Mouse (Mus musculus) forebrain, postnatal 0 days (tissue): ENCODE measurements around the gene Ppp1r14c. TPM values are rescaled to one million over a fixed set of nuclear protein-coding genes. Genes with fewer than 3 reads are reported as not detected.

Experiments used
- ATAC-seq: fragments of 200-750 bp; cut with Nextera tagmentation; 2 replicates; pipeline ENCODE4 v1.8.0; 2017; ENCODE audit warnings: mild to moderate bottlenecking, moderate library complexity
- DNase-seq: peaks from one replicate; pipeline ENCODE4 v3.0.0-alpha.2; 2015
- H3K27ac ChIP-seq: fragments of 300-500 bp; sonication (generic); 2 replicates; pipeline ENCODE4 v1.5.1; 2014; ENCODE audit warnings: low read depth, mild to moderate bottlenecking, antibody characterized with exemption, low read length, moderate library complexity, mixed read lengths
- H3K27me3 ChIP-seq: fragments of 300-500 bp; sonication (generic); 2 replicates; pipeline ENCODE4 v1.6.1; 2014; ENCODE audit warnings: mild to moderate bottlenecking, low read length, mixed read lengths; ENCODE audit not compliant: insufficient read depth
- H3K36me3 ChIP-seq: fragments of 300-500 bp; sonication (generic); 2 replicates; pipeline ENCODE4 v1.6.1; 2014; ENCODE audit warnings: mild to moderate bottlenecking, moderate library complexity; ENCODE audit not compliant: insufficient read depth
- H3K4me1 ChIP-seq: fragments of 300-500 bp; sonication (generic); 2 replicates; pipeline ENCODE4 v1.6.1; 2014; ENCODE audit warnings: antibody characterized with exemption; ENCODE audit not compliant: insufficient read depth
- H3K4me2 ChIP-seq: fragments of 300-500 bp; sonication (generic); 2 replicates; pipeline ENCODE4 v1.6.1; 2014; ENCODE audit warnings: low read depth, mild to moderate bottlenecking, moderate library complexity
- H3K4me3 ChIP-seq: fragments of 300-500 bp; sonication (generic); 2 replicates; pipeline ENCODE4 v1.5.1; 2014; ENCODE audit warnings: low read depth, low read length, mixed read lengths
- H3K9ac ChIP-seq: fragments of 300-500 bp; sonication (generic); 2 replicates; pipeline ENCODE4 v1.6.1; 2014; ENCODE audit warnings: mild to moderate bottlenecking
- H3K9me3 ChIP-seq: fragments of 300-500 bp; sonication (generic); 2 replicates; pipeline ENCODE4 v1.6.1; 2016; ENCODE audit warnings: low read length
- CTCF ChIP-seq: sonication (generic); IDR thresholded peaks from 2 replicates; pipeline ENCODE4 v1.5.1; 2016; ENCODE audit warnings: antibody characterized with exemption, control low read depth, low read depth
- WGBS: fragments of 180-500 bp; shearing (Covaris S2); extraction: QIAGEN DNeasy Blood & Tissue Kit; methylation state at CpG from one replicate; pipeline ENCODE4 v1.1.7; 2014; 5-methylcytosine and 5-hydroxymethylcytosine counted together
- microRNA-seq, 2 experiments: library from miRNA; unstranded; fragments of <30 nt; microRNA quantifications; one replicate each; pipeline ENCODE4; 2016
- polyA plus RNA-seq: library from polyadenylated mRNA; unstranded; fragments of >200 nt; fragmentation: Nextera tagmentation; extraction: Ambion mirVana; gene quantifications from 2 replicates; pipeline ENCODE4 v1.2.1, GENCODE M21; 2015
- total RNA-seq: library from RNA; depleted of rRNA; stranded (reverse); fragments of >200 nt; gene quantifications from 2 replicates; pipeline ENCODE4 v1.2.3, GENCODE M21; 2014; rRNA removed

The Ppp1r14c gene
- total and polyA plus RNA-seq, 2 experiments from 2014 or later, result 81.4 to 101 TPM

- TF ChIP-seq CTCF, result no peak
- no peak overlapping the region for H3K4me3 ChIP-seq
- 0 out of 2 replicates have a peak, but pooled peaks cover 10% of the 10 kb centered on the region for H3K4me1 ChIP-seq
- H3K9ac ChIP-seq, result no peak overlapping the region
- H3K36me3 ChIP-seq, result no peaks in the 10 kb centered on the region
- ATAC-seq (peak; percentile 50), DNase-seq (peak; percentile 71)
- no peaks in the 10 kb centered on the region for H3K9me3 ChIP-seq
- no peak overlapping the region for H3K4me2 ChIP-seq
- H3K27me3 ChIP-seq, result no peaks in the 10 kb centered on the region
- peak overlapping the region; percentile 30; the same call in 1 of the 2 replicates for H3K27ac ChIP-seq
- 51% methylated on average over 6 of the region's 6 CpGs for WGBS
Observed at GRCm38 (mm10) chr10:3513947-3514346, 148.1 kb downstream of the Ppp1r14c start.

Small RNA genes lying within 50 kb of the gene (microRNA-seq; reads per million reads assigned to microRNA genes)
- 0 reads per million in 2 experiments for gene Gm24482

Other genes starting within 250 kb of the Ppp1r14c start
- not detected in 2 replicates for gene H60c, start 98.3 kb upstream of the Ppp1r14c start, total RNA-seq
- not detected in 2 replicates for gene H60c, start 98.3 kb upstream of the Ppp1r14c start, polyA plus RNA-seq
- gene Iyd, start 174.2 kb downstream of the Ppp1r14c start, total RNA-seq, result 0.81 and 1.2 TPM in 2 replicates
- 0.47 and 0.50 TPM in 2 replicates for gene Iyd, start 174.2 kb downstream of the Ppp1r14c start, polyA plus RNA-seq